Mouse (Mus musculus): ENCODE results near the gene Akap13.

Gene Akap13

DNA sequence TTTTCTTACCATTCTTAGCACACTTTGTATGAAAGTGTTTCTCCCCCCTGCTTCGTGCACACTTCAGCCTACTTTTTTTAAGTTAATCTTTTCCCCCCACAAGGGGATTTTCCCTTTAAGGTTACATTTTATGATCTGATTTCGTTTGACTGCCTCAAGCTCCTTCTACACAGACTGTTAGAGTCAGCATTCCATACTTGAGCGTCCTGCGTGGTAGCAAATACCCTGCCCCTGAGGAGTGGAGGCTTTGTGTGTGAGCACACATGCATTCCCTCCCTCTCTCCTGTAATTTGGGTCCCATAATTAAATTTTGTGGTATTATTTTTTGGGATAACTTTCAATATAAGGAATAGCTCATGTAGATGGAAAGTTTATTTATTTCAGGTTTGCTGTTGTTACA is 103.8 kb downstream of the Akap13 start:
- DNase-seq (ENCODE audit: low spot score in 2 of 2): no peak

GRCm38 (mm10) chr7:75559915-75560314 is 104.6 kb downstream of the Akap13 start:
- no peak for DNase-seq (ENCODE audit: low spot score in 2 of 2)

DNA sequence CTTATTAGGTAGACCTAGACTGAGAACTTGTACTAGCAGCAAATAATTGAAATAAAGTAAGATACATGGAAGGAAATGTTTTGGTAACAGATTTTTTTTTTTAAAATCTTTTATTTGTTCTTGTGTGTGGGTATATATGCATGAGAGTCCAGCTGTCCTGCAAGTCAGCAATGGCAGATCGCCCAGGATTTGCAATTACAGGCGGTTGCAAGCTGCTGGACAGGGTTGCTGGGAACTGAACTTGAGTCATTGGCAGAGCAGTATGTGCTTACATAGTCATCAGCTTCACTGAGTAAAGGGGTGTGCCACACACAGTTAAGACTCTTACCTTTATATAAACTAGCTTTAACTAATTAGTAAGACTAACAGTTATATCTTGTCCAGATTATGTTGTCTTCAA is 105.2 kb downstream of the Akap13 start:
- no peak for DNase-seq (ENCODE audit: low spot score in 2 of 2)

DNA sequence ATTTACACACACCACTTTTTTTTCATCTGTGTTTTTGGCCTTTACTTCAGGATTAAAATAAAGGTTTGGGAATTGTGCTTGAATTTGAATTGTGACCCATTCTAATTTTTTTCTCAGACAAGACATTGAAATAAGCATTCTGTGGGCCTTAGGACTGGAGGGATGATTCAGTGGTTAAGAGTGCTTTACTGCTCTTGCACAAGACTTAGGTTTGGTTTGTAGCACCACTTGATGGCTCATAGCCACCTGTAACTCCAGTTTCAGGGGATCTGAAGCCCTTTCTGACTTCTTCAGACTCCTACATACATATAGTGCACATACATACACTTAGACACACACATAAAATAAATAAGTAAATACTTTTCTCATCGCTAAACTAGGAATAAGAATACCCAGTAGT is 105.8 kb downstream of the Akap13 start:
- no peak for DNase-seq (ENCODE audit: low spot score in 2 of 2)

DNA sequence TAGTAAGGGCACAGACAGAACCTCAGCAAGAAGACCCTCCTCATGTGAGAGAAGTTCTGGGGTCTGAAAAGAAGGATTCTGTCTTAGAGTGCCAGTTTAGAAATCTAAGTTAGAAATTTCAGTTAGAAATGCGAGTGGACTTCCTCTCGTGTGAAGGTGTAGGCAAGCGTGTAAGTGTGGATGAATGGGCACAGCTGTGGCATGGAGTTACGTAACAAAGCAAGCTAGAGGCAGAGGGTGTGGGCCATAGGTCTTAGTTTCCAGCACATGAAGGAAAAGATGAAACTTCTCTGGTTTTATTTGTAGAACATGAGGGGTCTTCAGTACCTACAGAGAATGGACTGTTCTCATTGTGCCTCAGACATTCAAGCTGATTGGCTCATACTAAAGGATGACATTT is 112.9 kb downstream of the Akap13 start:
- no peak for DNase-seq (ENCODE audit: low spot score in 2 of 2)

DNA sequence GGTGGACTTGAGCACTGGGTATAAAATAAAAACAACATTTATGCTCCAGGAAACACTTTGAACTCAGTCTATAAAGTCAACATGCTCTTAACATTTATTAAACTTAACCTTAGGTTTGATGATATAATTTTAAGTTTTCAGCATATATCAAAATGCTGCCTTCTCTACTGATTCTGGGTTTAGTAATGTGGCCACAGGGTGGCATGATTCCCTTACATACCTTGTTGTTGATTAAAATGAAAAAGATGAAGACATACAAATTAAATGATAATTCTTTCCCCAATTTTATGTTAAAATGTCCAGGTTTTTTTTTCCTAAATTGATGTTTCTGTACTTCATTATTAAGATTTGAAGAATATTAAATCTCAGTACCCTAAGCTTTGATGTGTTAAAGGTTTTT is 113.5 kb downstream of the Akap13 start:
- DNase-seq (ENCODE audit: low spot score in 2 of 2): no peak

- DNase-seq (ENCODE audit: low spot score in 2 of 2): no peak
Observed at GRCm38 (mm10) chr7:75570218-75570617, 114.9 kb downstream of the Akap13 start.

DNA sequence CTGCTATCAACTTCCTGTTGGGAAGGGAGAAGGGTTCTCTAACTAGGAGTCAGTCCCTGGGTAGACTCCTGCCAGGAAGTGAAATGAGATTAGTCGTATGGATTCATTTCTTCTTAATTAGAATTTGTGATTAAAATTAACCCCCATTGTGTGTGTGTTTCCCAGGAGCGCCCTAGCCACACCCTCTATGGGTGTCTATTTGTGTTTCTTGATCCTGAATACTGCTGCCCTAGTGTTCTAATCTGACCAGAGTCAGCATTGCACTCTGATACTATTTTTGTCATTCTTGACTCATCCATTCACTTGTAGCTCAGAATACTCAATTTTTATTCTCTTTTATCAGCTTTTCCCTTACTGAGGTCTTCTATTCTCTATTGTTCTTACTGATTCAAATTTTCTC is 115.7 kb downstream of the Akap13 start:
- no peak for DNase-seq (ENCODE audit: low spot score in 2 of 2)

GRCm38 (mm10) chr7:75572127-75572526 is 116.8 kb downstream of the Akap13 start:
- DNase-seq (ENCODE audit: low spot score in 2 of 2): no peak

- DNase-seq (ENCODE audit: low spot score in 2 of 2): no peak
Observed at GRCm38 (mm10) chr7:75575120-75575649, 119.9 kb downstream of the Akap13 start.

DNA sequence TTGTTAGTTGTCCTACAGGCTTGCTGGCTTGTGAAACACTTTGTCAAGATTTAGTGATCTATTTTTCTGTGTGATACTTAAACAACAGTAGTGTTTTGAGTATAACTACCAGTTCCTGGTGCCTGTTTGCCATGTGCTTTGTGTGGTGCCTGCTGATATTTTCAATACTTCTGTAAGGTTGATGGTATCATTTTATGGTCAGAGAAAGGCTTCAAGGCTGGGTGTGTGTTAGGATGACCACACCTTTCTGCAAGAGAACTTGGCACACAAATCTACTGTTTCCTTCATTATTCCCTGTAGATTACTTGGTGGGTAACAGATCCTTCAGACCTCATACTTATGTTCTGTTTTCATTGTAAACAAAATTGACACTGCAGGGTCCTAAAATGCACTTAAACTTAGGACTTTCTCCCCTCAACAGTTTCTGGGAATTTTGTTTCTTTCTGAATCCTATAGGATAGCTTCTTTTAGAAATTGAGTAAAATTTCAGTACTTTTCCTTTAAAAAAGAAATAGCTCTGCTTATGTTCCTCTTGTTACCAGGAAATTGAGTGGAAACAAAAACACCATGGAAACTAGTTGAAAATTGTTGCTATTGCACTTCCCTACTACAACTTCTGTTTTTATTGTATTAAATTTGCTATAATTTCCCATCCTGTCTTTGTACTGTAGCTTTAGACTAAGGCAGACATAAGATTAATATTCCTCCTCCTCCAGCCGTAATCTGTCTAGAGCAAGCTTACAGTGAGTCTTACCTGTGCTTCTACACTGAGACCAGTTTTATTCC is 120.7 kb downstream of the Akap13 start:
- DNase-seq (ENCODE audit: low spot score in 2 of 2): no peak

DNA sequence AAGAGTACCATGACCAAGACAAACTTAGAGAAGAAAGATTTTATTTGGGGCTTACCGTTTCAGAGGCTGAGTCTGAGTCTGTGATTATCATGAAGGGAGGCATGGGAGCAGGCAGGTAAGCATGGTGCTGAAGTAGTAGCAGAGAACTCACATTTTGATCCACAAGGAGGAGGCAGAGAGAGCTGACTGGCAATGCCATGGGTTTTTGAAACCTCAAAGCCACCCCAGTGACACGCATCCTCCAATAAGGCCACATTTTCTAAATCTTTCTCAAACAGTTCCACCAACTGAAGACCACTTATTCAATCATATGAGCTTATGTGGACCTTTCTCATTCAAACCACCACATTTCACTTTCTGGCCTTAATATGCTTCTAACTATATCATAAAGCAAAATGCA is 121.5 kb downstream of the Akap13 start:
- no peak for DNase-seq (ENCODE audit: low spot score in 2 of 2)

DNA sequence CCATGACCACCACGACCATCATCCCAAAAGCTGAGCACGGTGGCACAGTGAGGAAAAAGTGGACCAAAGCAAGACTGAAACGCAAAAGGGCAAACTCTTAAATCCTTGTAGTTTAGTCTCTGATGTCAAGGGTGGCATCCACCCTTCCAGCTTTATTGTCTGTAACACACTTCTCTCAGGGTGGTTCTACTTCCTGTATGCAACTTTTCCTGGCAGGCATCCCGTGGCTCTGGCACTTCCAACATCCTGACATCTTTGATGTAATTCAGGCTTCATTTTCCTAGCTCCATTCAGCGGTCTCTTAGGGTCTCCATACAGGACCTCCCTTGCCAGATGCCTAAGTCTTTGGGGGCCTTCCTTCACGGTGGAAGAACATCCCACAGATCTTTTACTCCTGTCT is 122.0 kb downstream of the Akap13 start:
- DNase-seq (ENCODE audit: low spot score in 2 of 2): no peak

GRCm38 (mm10) chr7:75578647-75579046 is 123.3 kb downstream of the Akap13 start:
- DNase-seq (ENCODE audit: low spot score in 2 of 2): no peak

DNA sequence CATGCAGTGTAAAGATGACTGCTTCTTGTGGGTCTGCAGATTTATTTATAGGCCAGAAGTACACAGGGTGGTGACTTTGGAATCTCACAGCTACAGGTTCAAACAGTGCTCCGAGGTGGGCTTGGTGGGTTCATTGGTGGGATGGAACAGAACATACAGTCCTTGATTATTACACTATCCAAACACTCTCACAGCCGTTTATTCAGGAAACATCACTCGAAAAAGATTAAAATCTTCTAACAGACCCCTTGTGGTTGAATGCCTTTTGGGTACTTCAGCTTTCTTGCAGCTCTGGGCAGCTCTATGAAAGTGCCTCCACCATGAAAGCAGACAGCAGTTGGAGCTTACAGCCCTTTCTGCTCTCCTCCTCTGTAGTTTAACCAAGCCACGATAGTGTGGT is 126.8 kb downstream of the Akap13 start:
- no peak for DNase-seq (ENCODE audit: low spot score in 2 of 2)

DNA sequence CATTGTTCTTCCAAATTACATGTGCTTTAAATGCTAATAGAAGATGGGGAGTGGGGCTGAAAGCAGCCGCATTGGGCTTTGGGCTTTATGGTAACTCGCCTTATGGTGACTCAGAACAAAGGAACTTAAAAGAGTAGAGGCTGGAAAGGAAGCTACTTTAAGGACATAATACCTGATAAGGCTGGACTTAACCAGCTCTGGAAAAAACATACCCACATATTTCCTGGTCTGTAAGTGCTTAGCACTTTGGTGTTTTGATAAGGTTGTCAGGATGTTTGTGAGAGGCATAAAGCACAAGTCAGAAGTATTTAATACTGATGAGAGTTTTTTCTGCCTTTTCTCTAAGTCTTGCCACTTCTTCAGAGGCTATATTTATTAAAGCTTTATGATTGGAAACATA is 128.8 kb downstream of the Akap13 start:
- no peak for DNase-seq (ENCODE audit: low spot score in 2 of 2)

- no peak for DNase-seq (ENCODE audit: low spot score in 2 of 2)
Observed at GRCm38 (mm10) chr7:75585409-75585808, 130.1 kb downstream of the Akap13 start.

- DNase-seq (ENCODE audit: low spot score in 2 of 2): no peak
Observed at GRCm38 (mm10) chr7:75586113-75586512, 130.8 kb downstream of the Akap13 start.

GRCm38 (mm10) chr7:75587727-75588126 is 132.4 kb downstream of the Akap13 start:
- no peak for DNase-seq (ENCODE audit: low spot score in 2 of 2)

GRCm38 (mm10) chr7:75589304-75589973 is 134.1 kb downstream of the Akap13 start:
- no peak for DNase-seq (ENCODE audit: low spot score in 2 of 2)

- no peak for DNase-seq (ENCODE audit: low spot score in 2 of 2)
Observed at GRCm38 (mm10) chr7:75591961-75592360, 136.6 kb downstream of the Akap13 start.

GRCm38 (mm10) chr7:75594801-75595200 is 139.5 kb downstream of the Akap13 start:
- no peak for DNase-seq (ENCODE audit: low spot score in 2 of 2)

DNA sequence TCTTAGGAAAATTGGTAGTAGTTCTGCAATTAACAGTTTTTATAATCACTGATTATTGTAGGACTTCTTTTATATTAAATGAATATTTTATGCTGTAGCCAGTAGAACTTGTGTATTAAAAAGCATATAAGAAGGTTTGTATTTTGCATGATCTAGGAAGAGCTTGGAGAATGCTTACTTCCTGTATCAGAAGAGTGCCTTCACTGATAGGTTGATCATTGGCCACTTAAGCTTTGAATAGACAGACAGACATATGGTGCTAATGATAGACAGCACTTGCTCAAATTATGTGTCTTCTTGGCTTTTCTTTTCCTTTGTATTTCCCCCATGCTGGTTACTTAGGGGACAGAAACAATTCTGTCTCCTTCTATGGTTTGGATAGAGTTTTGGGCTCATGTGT is 139.9 kb downstream of the Akap13 start:
- no peak for DNase-seq (ENCODE audit: low spot score in 2 of 2)
